Mouse (Mus musculus): ENCODE data around the gene Gm17374. TPM values are rescaled to one million over a fixed set of nuclear protein-coding genes. Genes with fewer than 3 reads are reported as not detected.

Gm17374 gene
- polyA plus RNA-seq, 1 experiment from 2014 or later: not detected

DNA sequence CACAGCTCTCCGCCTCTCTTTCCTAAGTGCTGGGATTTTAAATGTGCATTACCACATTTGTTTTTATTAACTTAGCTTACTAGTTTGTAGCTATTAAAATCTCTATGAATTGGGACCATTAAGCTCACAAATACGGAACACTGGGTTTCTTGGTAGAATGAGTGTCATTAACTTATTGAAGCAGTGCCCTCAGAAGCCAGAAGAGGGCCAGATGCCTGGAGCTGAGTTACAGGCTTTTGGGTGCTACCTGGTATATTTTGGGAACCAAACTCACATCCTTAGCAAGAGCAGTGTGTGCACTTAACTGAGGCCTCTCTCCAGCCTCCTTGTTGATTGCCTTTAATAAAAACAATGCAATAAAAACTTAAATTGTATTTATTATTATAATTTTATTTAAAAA, 48.9 kb downstream of the Gm17374 start:
- Histone ChIP-seq H3K4me2 (no peak overlapping the region), H3K9ac (no peak overlapping the region), H3K4me1 (replicated peaks) (no peaks in the 10 kb centered on the region), H3K27ac (replicated peaks) (no peak overlapping the region), H3K27me3 (no peaks in the 10 kb centered on the region), H3K36me3 (peaks cover 44% of the 10 kb centered on the region), H3K4me3 (no peak overlapping the region), H3K9me3 (no peaks in the 10 kb centered on the region)
- 81% methylated on average over 2 of the region's 2 CpGs for WGBS
- no peak for ATAC-seq (ENCODE audit: low FRiP score, low read depth)

DNA sequence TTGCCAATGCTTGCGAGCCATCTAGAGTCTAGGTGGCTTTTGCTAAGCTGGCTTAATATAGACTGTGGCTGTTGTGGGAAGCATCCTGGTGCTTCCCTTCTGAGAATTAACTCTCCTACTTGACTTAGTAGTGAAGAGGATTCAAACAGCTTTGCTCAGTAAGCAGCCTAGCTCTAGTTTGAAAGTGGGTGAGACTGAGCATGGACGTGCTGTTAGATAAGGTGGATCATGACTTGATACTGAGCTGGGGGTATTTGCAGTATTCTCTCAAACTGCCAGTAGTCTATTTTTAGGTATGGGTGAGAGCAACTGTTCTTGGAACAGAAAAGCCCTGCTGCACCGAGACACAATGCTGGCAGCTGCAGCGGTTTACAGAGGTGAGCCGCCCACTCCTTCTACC, 50.7 kb downstream of the Gm17374 start:
- H3K27me3 ChIP-seq: no peaks in the 10 kb centered on the region
- H3K4me1 ChIP-seq (replicated peaks): no peaks in the 10 kb centered on the region
- no peak overlapping the region for H3K4me2 ChIP-seq
- ATAC-seq (ENCODE audit: low FRiP score, low read depth): no peak
- H3K9me3 ChIP-seq: no peaks in the 10 kb centered on the region
- no peak overlapping the region for H3K4me3 ChIP-seq
- H3K27ac ChIP-seq (replicated peaks): no peak overlapping the region
- no peak overlapping the region for H3K9ac ChIP-seq
- peaks cover 48% of the 10 kb centered on the region for H3K36me3 ChIP-seq
- 92% methylated on average over 5 of the region's 5 CpGs for WGBS

Other genes with a start within 250 kb of the Gm17374 start
- 19.9 and 20.5 TPM in 2 replicates for gene Tasp1, start 85.2 kb upstream of the Gm17374 start, polyA plus RNA-seq (2015; fragmentation: Nextera tagmentation; extraction: Ambion mirVana)
- 16.8 and 16.9 TPM in 2 replicates for gene Esf1, start 18.5 kb downstream of the Gm17374 start, polyA plus RNA-seq (2015; fragmentation: Nextera tagmentation; extraction: Ambion mirVana)
- 56.3 and 58.4 TPM in 2 replicates for gene Ndufaf5, start 18.6 kb downstream of the Gm17374 start, polyA plus RNA-seq (2015; fragmentation: Nextera tagmentation; extraction: Ambion mirVana)
- gene Sel1l2, start 237.7 kb downstream of the Gm17374 start, polyA plus RNA-seq (2015; fragmentation: Nextera tagmentation; extraction: Ambion mirVana): not detected in 2 replicates
- 78.6 and 80.5 TPM in 2 replicates for gene Macrod2, start 243.3 kb downstream of the Gm17374 start, polyA plus RNA-seq (2015; fragmentation: Nextera tagmentation; extraction: Ambion mirVana)

Data from hindbrain, embryonic 15.5 days (tissue).